Comparison of ENCODE assay signal across 10 mouse cellular contexts in the genomic region with DNA sequence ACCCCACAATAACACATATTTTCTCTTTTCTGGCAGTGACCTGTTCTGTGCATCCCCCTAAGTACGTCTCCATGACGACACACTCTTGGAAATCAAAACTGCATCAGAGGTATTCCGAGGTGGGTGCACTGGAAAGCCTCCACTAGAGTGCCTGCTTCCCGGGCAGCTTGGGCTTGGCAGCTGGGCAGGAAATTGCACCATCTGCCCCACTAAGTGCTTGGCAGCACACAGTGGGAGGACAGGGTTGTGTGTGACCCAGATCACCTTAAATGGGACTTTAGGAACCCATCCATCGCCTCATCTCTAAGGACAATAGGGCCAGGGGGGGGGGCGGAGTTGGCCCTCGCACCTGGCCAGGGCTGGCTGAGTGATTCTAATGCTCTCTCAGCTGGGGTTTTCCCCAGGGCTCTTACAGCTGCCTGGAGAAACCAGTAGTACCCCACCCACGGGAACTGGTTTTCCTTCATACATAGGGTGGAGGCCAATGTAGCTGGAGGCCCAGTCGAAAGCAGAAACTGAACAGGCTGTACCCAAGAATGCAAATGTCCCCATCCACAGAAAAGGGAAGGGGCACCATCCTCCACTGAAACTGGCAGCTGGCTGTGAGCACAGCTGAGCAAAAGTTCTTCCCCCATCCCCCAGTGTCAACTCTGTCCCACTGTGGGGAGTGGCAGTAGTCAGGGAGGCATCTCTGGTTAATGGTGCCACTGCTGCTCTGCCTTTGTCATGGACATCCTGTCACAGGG.
DNase-seq lines count a peak whose midpoint lies in the region; ATAC-seq lines count a peak whose summit lies in the region.
"Had no signal": no experiment of that assay in that cellular context is flagged by ENCODE, and none has a peak within 500 bp of the region (broad histone marks: within the 10 kb centered on the region; RNA-seq: fewer than 3 reads in every experiment).

No protein-coding gene starts in this region.

- no peaks in the 10 kb centered on the region for H3K9me3 ChIP-seq in forebrain, embryonic 16.5 days (ENCODE audit: control insufficient read depth, low read length)

- H3K27me3 ChIP-seq in forebrain, embryonic 16.5 days (replicated peaks; ENCODE audit: control insufficient read depth, insufficient read depth, low read length), result no peaks in the 10 kb centered on the region
- H3K27me3 ChIP-seq: forebrain, embryonic 12.5 days; limb, embryonic 12.5 days had no signal

- H3K4me3 ChIP-seq in forebrain, embryonic 16.5 days (replicated peaks; ENCODE audit: low read length), result no peak overlapping the region
- H3K4me3 ChIP-seq: forebrain, embryonic 12.5 days; limb, embryonic 12.5 days had no signal

- no peaks in the 10 kb centered on the region for H3K4me1 ChIP-seq in forebrain, embryonic 16.5 days (replicated peaks; ENCODE audit: control insufficient read depth, insufficient read depth, low read length)
- H3K4me1 ChIP-seq: forebrain, embryonic 12.5 days had no signal

- no peak overlapping the region for H3K4me2 ChIP-seq in forebrain, embryonic 16.5 days (ENCODE audit: low read length)
- H3K4me2 ChIP-seq: forebrain, embryonic 12.5 days; limb, embryonic 12.5 days had no signal

- no peak overlapping the region for H3K9ac ChIP-seq in forebrain, embryonic 16.5 days (replicated peaks; ENCODE audit: low read depth, low read length)
- H3K9ac ChIP-seq: forebrain, embryonic 12.5 days; limb, embryonic 12.5 days had no signal

- no peak for ATAC-seq in frontal cortex, adult (ENCODE audit: low TSS enrichment)
- ATAC-seq in forebrain, embryonic 16.5 days, result no peak

- no peak overlapping the region for H3K27ac ChIP-seq in forebrain, embryonic 16.5 days (ENCODE audit: low read length)
- H3K27ac ChIP-seq: forebrain, embryonic 12.5 days; limb, embryonic 12.5 days had no signal

- peak; percentile 49 for DNase-seq in heart, adult 8-10 months (ENCODE audit: low spot score)
- DNase-seq in heart, postnatal 4 days, result no peak
- peak; percentile 5 for DNase-seq in T-cell, adult 2 months (ENCODE audit: low spot score)
- DNase-seq in lung, adult 18-20 months, result peak; percentile 73 to 79
- peak; percentile 62 to 77 for DNase-seq in spleen, adult 18-20 months
- DNase-seq in embryo, embryonic 11 days, result no peak

- 66% methylated on average over 9 of the region's 9 CpGs for WGBS in forebrain, embryonic 16.5 days

- H3K36me3 ChIP-seq in forebrain, embryonic 16.5 days (ENCODE audit: control insufficient read depth, insufficient read depth), result no peaks in the 10 kb centered on the region
- H3K36me3 ChIP-seq: forebrain, embryonic 12.5 days; limb, embryonic 12.5 days had no signal

Comparison
In these comparisons a context has a peak if more than half of its experiments do, and no peak if none do; other contexts are left out.
1. DNase-seq: peak in heart, adult 8-10 months (single experiment), T-cell, adult 2 months (single experiment), lung, adult 18-20 months (2 of 2) and spleen, adult 18-20 months (2 of 2); none in heart, postnatal 4 days (single experiment) and embryo, embryonic 11 days (single experiment).